Mouse (Mus musculus) A20 (cell line): ENCODE results near the gene Majin.

Experiments used
- DNase-seq: peaks from one replicate; pipeline ENCODE4 v3.0.0-alpha.2; 2011; ENCODE audit warnings: low read depth, low spot score

Majin gene

DNA sequence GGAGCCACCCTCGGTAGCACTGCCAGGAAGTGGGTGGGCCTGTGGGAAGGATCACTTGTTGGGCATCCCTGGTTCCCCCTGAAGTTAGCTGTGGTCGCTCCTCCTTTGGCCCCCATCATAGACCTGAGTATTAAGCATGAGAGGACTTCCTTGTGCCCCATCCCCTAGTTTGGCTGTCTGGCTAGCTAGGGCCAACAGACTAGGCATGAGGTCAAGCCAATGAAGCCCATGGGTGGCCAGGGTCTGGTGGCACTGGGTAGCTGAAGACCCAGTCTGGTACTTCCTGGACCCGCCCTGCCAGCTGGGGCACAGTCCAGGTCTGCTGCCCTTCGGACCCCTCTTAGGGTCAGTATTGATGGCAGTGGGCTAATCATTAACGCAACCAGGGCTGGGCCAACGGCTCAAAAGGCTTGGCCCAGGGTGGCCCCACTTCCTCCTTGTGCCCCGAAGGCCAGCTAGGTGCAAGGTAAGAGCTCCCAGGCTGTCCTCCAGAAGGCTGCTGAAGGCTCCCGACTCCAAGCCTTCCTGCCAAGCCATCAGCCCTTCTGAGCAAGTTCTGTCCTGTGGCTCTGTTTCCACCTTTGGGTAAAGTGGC is 78.7 kb downstream of the Majin start:
- DNase-seq, result no peak

DNA sequence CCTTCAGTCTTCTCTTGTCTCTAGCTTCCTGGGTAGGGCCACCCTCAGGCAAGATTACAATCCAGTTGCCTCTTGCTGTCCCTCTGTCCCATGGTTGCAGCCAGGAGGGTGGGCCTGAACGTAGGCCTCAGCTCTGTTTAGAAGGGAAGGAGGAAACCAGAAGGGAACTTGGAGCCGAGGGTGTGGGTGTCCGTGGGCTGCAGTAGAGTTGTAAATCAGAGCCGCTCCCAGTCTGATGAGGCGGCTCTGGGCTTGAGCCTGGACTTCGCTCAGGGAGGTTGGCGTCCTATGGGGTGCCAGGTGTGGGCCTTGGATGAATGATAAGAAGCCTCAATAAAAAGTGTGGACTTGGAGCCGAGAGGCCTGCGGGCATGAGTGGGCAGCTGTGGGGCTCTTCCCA is 80.0 kb downstream of the Majin start:
- DNase-seq, result no peak

DNA sequence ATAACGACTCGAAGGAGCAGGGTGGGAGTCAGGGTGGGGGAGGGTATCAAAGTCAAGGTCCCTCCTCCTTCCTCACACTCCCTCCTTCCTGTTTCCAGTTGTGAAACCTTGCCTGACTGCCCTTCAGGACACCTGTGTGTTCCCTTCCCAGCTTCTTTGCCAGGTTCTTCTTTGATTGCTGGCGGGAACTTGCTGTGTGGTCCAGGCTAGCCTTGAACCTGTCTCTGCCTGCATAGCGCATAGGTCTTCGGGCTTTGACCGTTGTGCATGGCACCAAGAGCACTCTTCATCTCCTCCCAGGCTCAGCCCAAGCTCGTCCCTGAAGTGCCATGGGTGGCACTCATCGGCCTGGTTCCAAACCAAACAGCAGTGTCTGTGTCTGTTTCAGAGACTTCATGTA is 80.8 kb downstream of the Majin start:
- no peak for DNase-seq

GRCm38 (mm10) chr19:6265727-6266182 is 81.6 kb downstream of the Majin start:
- peak; percentile 28 for DNase-seq

DNA sequence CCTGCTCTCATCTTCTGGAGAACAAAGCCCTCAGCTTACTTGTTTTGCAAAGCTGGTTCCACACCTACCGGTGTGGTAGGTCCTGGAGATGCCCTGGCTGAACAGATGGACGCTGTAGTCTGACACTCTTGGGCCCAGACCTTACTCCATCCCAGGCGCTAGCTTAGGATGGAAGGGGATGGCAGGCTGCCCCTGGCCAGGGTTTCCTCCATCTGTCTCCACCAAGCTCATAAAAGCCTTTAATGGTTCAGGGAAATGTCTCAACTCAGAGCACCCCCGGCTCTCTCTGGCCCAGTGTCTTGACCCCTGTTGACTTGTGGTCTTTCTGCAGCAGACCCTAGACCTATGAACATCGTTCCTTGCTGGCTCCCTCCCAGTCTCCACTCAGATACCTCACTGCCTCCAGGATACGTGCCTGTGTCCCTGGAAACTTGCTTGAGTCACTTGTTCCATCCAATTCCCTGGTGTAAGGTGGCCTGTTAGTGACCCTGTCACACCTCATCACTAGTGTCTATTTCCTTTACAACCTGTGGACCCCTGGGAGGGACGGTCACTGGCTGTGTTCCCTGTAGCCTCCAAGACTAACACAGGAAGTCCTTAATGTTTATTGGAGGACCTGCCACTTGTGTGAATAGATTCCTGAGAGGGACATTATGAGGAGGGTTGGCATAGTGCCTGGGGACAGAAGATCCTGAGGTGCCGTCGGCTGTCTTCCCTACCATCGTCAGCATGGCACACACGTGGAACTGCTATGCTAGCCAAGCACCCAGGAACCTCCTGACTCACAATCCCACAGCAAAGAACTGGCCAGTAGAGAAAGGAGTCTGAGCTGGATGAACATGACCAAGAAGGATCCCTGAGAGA is 83.3 kb downstream of the Majin start:
- DNase-seq, result no peak

DNA sequence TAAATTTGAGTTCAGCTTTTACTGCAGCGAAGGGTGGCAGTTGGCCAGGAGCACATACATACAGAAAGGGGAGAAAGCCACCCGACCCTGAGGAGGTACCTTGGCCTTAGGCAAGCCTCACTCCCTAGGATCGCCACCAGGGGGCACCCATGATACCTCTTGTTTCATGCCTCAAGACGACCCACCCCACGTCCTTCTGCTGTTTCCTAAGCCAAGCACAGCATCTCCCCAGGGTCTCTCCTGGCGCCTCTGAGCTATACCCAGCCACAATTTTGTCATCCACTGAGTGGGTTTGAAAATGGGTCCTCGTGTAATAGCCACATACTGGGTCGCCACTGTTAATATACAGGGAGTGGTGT is 84.0 kb downstream of the Majin start:
- peak; percentile 86 for DNase-seq

- no peak for DNase-seq
Measured at GRCm38 (mm10) chr19:6268670-6269132, 84.5 kb downstream of the Majin start.

GRCm38 (mm10) chr19:6269798-6270475 is 85.7 kb downstream of the Majin start:
- DNase-seq, result no peak

DNA sequence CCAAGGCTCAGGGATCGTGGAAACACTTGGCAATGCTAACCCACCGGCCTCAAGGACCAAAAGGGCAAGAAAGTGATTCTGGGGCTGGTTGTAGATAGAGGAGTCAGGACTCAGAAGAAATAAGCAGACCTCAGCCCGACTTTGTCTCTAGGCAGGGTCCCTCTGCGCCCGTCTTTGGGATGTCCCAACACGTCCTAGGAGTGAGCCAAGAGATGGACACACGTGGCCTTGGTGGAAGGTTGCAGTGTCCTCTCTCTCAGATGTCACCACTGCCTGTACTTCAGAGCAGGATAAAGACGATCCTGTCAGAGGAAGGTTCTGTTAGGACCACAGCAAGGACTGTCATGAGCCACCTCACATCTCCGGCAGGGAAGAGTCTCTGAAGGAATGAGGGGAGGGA is 86.5 kb downstream of the Majin start:
- no peak for DNase-seq

- no peak for DNase-seq
Measured at GRCm38 (mm10) chr19:6271206-6271605, 87.0 kb downstream of the Majin start.

DNA sequence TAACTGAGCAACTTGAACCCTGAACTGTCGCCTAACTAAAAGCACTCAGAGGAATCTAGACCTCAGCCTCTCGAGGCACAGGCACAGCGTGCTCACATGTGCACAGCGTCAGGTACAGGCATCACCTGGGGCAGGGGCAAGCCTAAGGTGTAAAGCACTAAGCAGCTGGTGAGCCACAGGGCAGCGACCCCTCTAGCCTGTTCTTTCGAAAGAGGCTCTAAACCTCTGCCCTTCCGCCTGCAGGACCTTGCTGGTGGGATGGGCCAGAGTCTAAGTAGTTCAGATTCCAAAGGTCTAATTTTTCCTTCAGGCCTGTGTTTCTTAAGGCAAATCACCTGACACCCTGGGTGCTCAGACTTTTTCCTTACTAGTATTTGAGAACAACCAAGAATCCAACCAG is 87.9 kb downstream of the Majin start:
- DNase-seq, result no peak

DNA sequence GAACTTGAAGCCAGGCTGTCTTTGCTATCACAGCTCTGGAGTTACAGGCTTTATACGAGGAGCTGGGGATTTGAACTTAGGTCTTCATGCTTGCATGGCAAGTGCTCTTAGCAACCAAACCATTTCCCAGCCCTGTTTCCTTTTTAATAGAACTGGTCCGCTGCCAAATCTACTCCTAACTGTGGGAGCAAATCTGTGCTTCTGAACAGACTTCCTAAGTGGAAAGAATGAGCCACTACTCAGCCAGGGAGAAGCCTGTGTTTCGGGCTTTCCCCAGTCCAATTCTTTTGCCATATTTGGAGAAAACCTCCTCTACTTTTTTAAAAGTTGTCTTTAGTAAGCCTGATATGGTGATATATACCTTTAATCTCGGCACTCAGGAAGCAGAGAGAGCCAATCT is 88.5 kb downstream of the Majin start:
- no peak for DNase-seq

DNA sequence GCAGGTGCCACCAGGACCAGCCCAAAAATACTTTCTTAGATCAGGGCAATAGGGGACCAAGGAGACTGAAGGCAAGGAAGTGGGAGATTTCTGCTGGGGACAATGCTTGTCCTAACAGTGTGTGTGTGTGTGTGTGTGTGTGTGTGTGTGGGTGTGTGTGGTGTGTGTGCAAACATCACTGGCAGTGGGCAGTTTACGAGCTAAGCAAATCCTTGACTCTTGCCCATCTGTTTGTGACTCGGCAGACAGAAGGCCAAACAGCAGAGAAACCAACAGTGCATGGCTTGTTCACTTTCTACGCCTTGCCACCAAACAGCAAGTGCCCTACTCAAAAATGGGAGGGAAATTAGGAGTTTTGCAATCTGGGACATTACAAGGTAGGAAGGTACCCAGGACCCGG is 89.4 kb downstream of the Majin start:
- peak; percentile 30 for DNase-seq
